Mouse (Mus musculus) ZHBTc4 (cell line): ENCODE results near the gene Map3k14.

Experiments used
- DNase-seq: peaks from one replicate; pipeline ENCODE4 v3.0.0-alpha.2; 2011; ENCODE audit warnings: low read depth, low spot score

Gene Map3k14

GRCm38 (mm10) chr11:103272888-103273287, 5.6 kb upstream of the Map3k14 start:
- DNase-seq = no peak

- DNase-seq = peak; percentile 73
These were observed 4.7 kb upstream of the Map3k14 start for GRCm38 (mm10) chr11:103271979-103272378.

- no peak for DNase-seq
These were observed 2.2 kb upstream of the Map3k14 start for GRCm38 (mm10) chr11:103269426-103269825.

GRCm38 (mm10) chr11:103268905-103269304, 1.6 kb upstream of the Map3k14 start:
- no peak for DNase-seq

- no peak for DNase-seq
These were observed 1.1 kb upstream of the Map3k14 start for GRCm38 (mm10) chr11:103268350-103268749.

- peak; percentile 30 for DNase-seq
These were observed 435 bp downstream of the Map3k14 start for GRCm38 (mm10) chr11:103266729-103267345.

GRCm38 (mm10) chr11:103265856-103266255, 1.4 kb downstream of the Map3k14 start:
- no peak for DNase-seq

- DNase-seq = no peak
These were observed 2.1 kb downstream of the Map3k14 start for GRCm38 (mm10) chr11:103265211-103265610.

- DNase-seq = no peak
These were observed 2.8 kb downstream of the Map3k14 start for GRCm38 (mm10) chr11:103264427-103265005.

GRCm38 (mm10) chr11:103263551-103263950, 3.7 kb downstream of the Map3k14 start:
- no peak for DNase-seq

GRCm38 (mm10) chr11:103262412-103263267, 4.6 kb downstream of the Map3k14 start:
- DNase-seq = no peak

GRCm38 (mm10) chr11:103261671-103262411, 5.4 kb downstream of the Map3k14 start:
- no peak for DNase-seq

GRCm38 (mm10) chr11:103260515-103261192, 6.6 kb downstream of the Map3k14 start:
- no peak for DNase-seq

- DNase-seq = no peak
These were observed 7.2 kb downstream of the Map3k14 start for GRCm38 (mm10) chr11:103260034-103260433.

- DNase-seq = no peak
These were observed 9.3 kb downstream of the Map3k14 start for GRCm38 (mm10) chr11:103257938-103258481.

GRCm38 (mm10) chr11:103253605-103254004, 13.7 kb downstream of the Map3k14 start:
- no peak for DNase-seq

GRCm38 (mm10) chr11:103252380-103252779, 14.9 kb downstream of the Map3k14 start:
- no peak for DNase-seq

GRCm38 (mm10) chr11:103250324-103250723, 16.9 kb downstream of the Map3k14 start:
- no peak for DNase-seq

GRCm38 (mm10) chr11:103249509-103249908, 17.8 kb downstream of the Map3k14 start:
- no peak for DNase-seq

GRCm38 (mm10) chr11:103248837-103249236, 18.4 kb downstream of the Map3k14 start:
- DNase-seq = no peak
